Mouse (Mus musculus) forebrain, embryonic 10.5 days (tissue): Measurements from ENCODE around the gene Fgl2. TPM values are rescaled to one million over a fixed set of nuclear protein-coding genes. Genes with fewer than 3 reads are reported as not detected.
A peak's percentile ranks its signal among the peaks of the same experiment; 100 is the strongest.
"Not testable (repeated sequence)": the region's sequence is repeated elsewhere in the genome, so short reads cannot be mapped to it uniquely, and the experiment has no call there.

Source experiments
- DNase-seq: peaks from one replicate; pipeline ENCODE4 v3.0.0-alpha.2; 2017; ENCODE audit warnings: low spot score; ENCODE audit errors: extremely low spot score
- H3K27ac ChIP-seq: fragments of 300-500 bp; sonication (generic); 2 replicates; pipeline ENCODE4 v1.5.1; 2016; ENCODE audit warnings: mild to moderate bottlenecking
- H3K27me3 ChIP-seq: fragments of 300-500 bp; sonication (generic); 2 replicates; pipeline ENCODE4 v1.6.1; 2016; ENCODE audit warnings: mild to moderate bottlenecking; ENCODE audit not compliant: poor library complexity, severe bottlenecking
- H3K36me3 ChIP-seq: fragments of 300-500 bp; sonication (generic); replicated peaks from 2 replicates; pipeline ENCODE4 v1.6.1; 2016; ENCODE audit warnings: mild to moderate bottlenecking, moderate library complexity
- H3K4me1 ChIP-seq: fragments of 300-500 bp; sonication (generic); 2 replicates; pipeline ENCODE4 v1.6.1; 2016
- H3K4me3 ChIP-seq: fragments of 300-500 bp; sonication (generic); 2 replicates; pipeline ENCODE4 v1.5.1; 2016; ENCODE audit warnings: mild to moderate bottlenecking, moderate library complexity
- H3K9me3 ChIP-seq: fragments of 300-500 bp; sonication (generic); 2 replicates; pipeline ENCODE4 v1.6.1; 2016; ENCODE audit warnings: mild to moderate bottlenecking, moderate library complexity
- WGBS: fragments of 180-500 bp; shearing (Covaris S2); methylation state at CpG from one replicate; pipeline ENCODE4 v1.1.7; 2016; 5-methylcytosine and 5-hydroxymethylcytosine counted together
- polyA plus RNA-seq: library from polyadenylated mRNA; unstranded; fragments of >200 nt; fragmentation: Nextera tagmentation; extraction: Ambion mirVana; gene quantifications from 2 replicates; pipeline ENCODE4 v1.2.1, GENCODE M21; 2016

The Fgl2 gene
- 0.98 and 1.1 TPM in 2 replicates for polyA plus RNA-seq

- Histone ChIP-seq H3K27ac (peak within 1 kb of the TSS; percentile 85), H3K4me1 (peaks cover 26% of the 10 kb centered on the region), H3K27me3 (peaks cover 17% of the 10 kb centered on the region), H3K4me3 (peak within 1 kb of the TSS; percentile 66), H3K36me3 (no peaks in the 10 kb centered on the region), H3K9me3 (no peaks in the 10 kb centered on the region)
- DNase-seq = peak; percentile 67
- 5% methylated on average over 31 of the region's 31 CpGs for WGBS
Observed at GRCm38 (mm10) chr5:21372493-21373179, at the start of gene Fgl2. Fgl2 (plus strand) TSS chr5:21372642.

DNA sequence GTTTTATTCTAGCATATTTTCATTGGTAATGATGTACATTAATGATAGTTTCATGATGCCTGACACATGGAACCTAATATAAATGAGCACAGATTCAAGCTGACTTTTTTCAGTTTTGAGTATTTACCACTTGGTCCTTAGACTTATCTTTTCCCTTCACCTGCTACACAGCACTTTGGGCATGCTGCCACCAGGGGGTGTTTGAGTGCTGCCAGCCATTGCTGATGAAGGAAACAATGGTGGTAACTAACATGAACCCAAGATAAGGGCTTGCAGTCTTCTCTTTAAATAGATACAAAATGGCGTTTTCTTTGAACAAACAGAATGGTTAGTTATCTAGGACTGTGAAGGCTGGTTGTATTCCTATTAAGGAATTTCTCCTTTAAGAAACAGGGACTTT, 45.9 kb upstream of the Fgl2 start:
- H3K27me3 ChIP-seq = no peaks in the 10 kb centered on the region
- H3K4me1 ChIP-seq = peaks cover 15% of the 10 kb centered on the region
- H3K9me3 ChIP-seq = no peaks in the 10 kb centered on the region
- WGBS = 38% methylated on average over 1 of the region's 1 CpGs
- H3K4me3 ChIP-seq = no peak overlapping the region
- no peaks in the 10 kb centered on the region for H3K36me3 ChIP-seq
- H3K27ac ChIP-seq = no peak overlapping the region
- DNase-seq = peak; percentile 56

GRCm38 (mm10) chr5:21328560-21328959, 43.9 kb upstream of the Fgl2 start:
- no peaks in the 10 kb centered on the region for H3K36me3 ChIP-seq
- no peak overlapping the region for H3K27ac ChIP-seq
- 72% methylated on average over 1 of the region's 1 CpGs for WGBS
- no peaks in the 10 kb centered on the region for H3K27me3 ChIP-seq
- no peak overlapping the region for H3K4me3 ChIP-seq
- H3K9me3 ChIP-seq = no peaks in the 10 kb centered on the region
- peaks cover 15% of the 10 kb centered on the region for H3K4me1 ChIP-seq
- DNase-seq = no peak

DNA sequence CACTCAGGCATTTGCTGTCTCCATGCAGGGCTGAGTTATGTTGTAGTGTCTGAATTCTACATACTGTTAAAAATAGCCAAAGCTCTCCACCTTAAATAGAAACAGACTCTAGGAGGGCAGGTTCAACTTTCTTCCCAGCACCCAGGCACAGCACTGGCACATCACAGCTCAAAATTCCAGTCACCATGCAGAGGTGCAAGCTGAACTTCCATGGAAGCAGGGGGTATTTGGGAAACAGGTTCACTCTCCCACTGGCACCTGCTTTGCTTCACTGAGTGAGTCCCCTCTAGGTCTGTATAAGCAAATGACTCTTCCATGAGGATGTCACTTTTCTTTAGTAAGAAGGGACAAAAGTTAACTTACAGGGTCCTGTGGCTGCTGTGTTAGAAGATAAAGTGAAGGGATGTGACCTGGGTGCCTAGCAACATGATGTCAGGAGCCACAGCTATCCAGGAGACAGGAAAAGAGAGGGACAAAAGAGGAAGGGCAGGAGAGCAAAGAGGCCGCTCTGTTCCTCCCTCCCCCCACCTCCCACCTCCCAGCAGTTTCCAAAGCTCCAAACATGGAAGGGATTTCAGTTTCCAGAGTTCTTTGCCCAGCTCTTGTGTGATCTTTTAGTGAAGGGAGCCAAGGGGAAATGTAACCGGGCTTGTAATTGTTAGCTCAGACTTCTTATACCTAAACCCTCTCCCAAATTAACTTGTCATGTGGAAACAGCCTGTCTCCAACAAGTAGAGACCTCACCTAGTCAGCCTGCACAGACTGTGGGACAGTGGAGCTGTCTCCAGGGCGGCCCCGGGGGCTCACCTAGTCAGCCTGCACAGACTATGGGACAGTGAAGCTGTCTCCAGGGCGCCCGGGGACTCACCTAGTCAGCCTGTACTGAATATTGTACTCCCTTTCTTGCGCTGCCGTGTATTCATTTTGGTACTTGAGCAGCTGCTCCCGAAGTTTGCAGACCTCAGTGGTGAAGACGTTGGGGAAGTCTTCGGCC, 42.5 kb upstream of the Fgl2 start:
- 44% methylated on average over 11 of the region's 11 CpGs for WGBS
- H3K27me3 ChIP-seq = no peaks in the 10 kb centered on the region
- H3K36me3 ChIP-seq = no peaks in the 10 kb centered on the region
- DNase-seq = no peak
- peak overlapping the region; percentile 57; the same call in 1 of the 2 replicates for H3K27ac ChIP-seq
- H3K4me3 ChIP-seq = no peak overlapping the region
- H3K4me1 ChIP-seq = peaks cover 15% of the 10 kb centered on the region
- H3K9me3 ChIP-seq = peaks cover 3% of the 10 kb centered on the region; the same call in 1 of the 2 replicates

DNA sequence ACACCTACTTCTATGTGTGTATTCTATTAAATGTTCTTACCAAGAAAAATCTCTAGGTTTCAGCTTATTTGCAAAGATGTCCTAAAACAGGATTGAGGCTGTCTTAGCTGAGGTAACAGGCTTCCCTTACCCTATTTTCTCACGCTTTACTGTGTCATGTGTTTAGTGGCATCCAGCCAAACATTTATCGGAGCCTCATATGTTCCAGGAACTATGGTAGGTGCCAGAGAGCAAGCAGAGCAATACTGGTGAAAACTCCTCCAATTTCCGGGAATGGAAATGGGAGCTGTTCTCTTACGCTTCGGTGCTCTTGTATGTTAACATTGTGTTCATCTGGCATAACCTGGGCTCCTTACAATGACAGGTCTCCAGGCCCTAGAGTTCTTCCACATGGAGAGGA, 40.8 kb upstream of the Fgl2 start:
- Histone ChIP-seq H3K9me3 (peaks cover 4% of the 10 kb centered on the region; the same call in 1 of the 2 replicates), H3K4me1 (peaks cover 15% of the 10 kb centered on the region), H3K27me3 (no peaks in the 10 kb centered on the region), H3K36me3 (no peaks in the 10 kb centered on the region), H3K27ac (no peak overlapping the region), H3K4me3 (no peak overlapping the region)
- 92% methylated on average over 5 of the region's 5 CpGs for WGBS
- DNase-seq = no peak

DNA sequence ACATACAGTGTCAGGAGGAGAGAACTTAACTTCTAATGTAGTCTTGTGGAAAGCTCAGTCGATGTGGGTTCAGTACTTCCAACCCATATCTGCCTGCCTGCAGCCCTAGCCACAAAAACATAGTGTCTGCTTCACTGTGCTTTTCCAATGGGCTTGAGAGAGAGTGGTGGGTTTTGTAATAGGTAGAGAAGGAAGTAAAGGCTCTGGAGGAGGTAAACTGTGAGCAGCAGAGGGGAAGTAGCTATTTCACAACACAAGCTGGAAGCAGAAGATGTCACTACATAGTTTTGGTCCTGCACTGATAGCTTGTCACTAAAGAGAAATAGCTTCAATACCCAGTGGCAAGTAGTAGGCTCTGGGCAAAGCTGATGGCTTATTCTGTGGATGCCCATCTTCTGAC, 40.3 kb upstream of the Fgl2 start:
- 84% methylated on average over 1 of the region's 1 CpGs for WGBS
- no peak overlapping the region for H3K4me3 ChIP-seq
- no peak for DNase-seq
- H3K36me3 ChIP-seq = no peaks in the 10 kb centered on the region
- H3K27me3 ChIP-seq = no peaks in the 10 kb centered on the region
- H3K4me1 ChIP-seq = peaks cover 15% of the 10 kb centered on the region
- peaks cover 4% of the 10 kb centered on the region; the same call in 1 of the 2 replicates for H3K9me3 ChIP-seq
- H3K27ac ChIP-seq = no peak overlapping the region

DNA sequence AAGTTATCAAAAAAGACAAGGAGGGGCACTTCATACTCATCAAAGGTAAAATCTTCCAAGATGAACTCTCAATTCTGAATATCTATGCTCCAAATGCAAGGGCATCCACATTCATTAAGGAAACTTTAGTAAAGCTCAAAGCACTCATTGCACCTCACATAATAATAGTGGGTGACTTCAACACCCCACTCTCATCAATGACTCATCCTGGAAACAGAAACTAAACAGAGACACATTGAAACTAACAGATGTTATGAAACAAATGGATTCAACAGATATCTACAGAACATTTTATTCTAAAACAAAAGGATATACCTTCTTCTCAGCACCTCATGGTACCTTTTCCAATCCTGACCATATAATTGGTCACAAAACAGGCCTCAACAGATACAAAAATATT, 30.2 kb upstream of the Fgl2 start:
- not testable (repeated sequence) for H3K9me3 ChIP-seq, DNase-seq, H3K4me1 ChIP-seq, H3K4me3 ChIP-seq, H3K27ac ChIP-seq, H3K27me3 ChIP-seq, H3K36me3 ChIP-seq

- Histone ChIP-seq H3K27ac (no peak overlapping the region), H3K9me3 (no peaks in the 10 kb centered on the region), H3K36me3 (no peaks in the 10 kb centered on the region), H3K4me1 (peaks cover under 1% of the 10 kb centered on the region), H3K27me3 (no peaks in the 10 kb centered on the region), H3K4me3 (no peak overlapping the region)
- no peak for DNase-seq
- 93% methylated on average over 7 of the region's 7 CpGs for WGBS
Observed at GRCm38 (mm10) chr5:21348366-21348765, 24.1 kb upstream of the Fgl2 start.

DNA sequence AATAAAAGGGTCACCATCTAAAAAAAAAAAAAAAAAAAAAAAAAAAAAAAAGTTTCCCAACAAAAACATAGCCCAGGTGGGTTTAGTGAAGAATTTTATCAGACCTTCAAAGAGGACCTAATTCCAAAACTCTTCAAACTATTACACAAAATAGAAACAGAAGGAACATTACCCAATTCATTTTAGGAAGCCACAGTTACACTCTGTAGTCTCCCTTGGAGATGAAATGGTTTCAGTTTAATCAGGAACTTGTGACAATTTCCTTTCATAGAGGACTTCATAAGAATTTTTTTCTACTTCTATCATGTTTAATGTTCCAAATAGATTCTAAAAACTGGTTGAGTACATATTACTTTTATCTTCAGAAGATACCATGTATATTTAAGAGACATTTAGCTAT, 20.8 kb upstream of the Fgl2 start:
- no peaks in the 10 kb centered on the region for H3K9me3 ChIP-seq
- H3K27ac ChIP-seq = no peak overlapping the region
- H3K4me3 ChIP-seq = no peak overlapping the region
- peaks cover 17% of the 10 kb centered on the region for H3K4me1 ChIP-seq
- H3K36me3 ChIP-seq = no peaks in the 10 kb centered on the region
- DNase-seq = no peak
- no peaks in the 10 kb centered on the region for H3K27me3 ChIP-seq

- no peaks in the 10 kb centered on the region for H3K27me3 ChIP-seq
- H3K4me1 ChIP-seq = peaks cover 14% of the 10 kb centered on the region
- H3K36me3 ChIP-seq = no peaks in the 10 kb centered on the region
- WGBS = 87% methylated on average over 3 of the region's 3 CpGs
- H3K9me3 ChIP-seq = no peaks in the 10 kb centered on the region
- H3K4me3 ChIP-seq = no peak overlapping the region
- DNase-seq = no peak
- no peak overlapping the region for H3K27ac ChIP-seq
Observed at GRCm38 (mm10) chr5:21358648-21359047, 13.8 kb upstream of the Fgl2 start.

DNA sequence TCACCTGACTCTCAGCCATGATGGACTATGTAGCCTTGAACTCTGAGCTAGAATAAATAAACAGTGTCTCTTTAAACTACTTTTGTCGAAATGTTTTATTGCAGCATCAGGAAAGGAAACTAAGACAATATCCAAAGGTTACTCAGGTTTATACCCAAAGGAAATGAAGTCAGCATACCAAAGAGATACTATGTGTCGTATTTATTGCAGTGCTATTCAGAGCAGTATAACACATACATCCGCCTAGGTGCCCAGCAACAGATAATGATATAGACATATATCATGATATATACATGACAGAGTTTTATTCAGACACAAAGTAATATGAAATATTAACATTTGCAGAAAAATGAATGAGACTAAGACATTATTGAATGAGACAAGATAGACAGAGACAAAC, 9.1 kb upstream of the Fgl2 start:
- DNase-seq = no peak
- peaks cover 12% of the 10 kb centered on the region for H3K4me1 ChIP-seq
- no peaks in the 10 kb centered on the region for H3K27me3 ChIP-seq
- no peak overlapping the region for H3K27ac ChIP-seq
- H3K9me3 ChIP-seq = no peaks in the 10 kb centered on the region
- H3K36me3 ChIP-seq = no peaks in the 10 kb centered on the region
- no peak overlapping the region for H3K4me3 ChIP-seq
- WGBS = 84% methylated on average over 3 of the region's 3 CpGs

DNA sequence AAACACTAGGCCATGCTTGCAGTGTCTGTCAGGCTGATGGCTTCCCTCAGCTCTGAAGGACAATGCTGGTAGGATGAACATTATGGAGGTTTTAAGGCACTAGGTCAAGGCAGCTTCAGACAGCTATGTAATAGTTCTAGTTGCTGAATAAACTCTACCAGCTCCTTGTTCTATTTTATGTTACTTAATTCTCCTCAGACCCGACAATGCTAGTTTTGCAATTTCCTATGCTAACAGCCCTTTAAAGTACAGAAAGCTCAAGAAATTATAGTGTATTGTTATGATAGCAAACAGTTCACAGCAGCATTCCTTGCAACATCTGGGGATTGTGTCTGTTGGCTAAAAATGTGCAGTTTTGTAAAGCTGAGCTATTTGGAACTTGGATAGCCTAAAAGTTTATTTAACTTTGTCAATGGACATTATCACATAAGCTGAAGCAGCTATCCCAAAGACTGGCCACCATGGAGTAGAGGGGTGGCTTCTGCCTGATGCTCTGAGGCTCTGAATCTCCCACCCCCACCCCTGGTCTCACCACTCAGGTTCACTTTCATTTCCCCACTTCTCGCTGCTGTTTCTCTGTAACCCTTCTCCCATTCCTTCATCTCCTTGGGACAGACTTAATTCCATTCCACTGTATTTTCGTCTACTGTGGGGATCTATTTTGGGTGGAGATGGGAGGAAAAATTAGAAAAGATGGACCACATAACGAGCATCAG, 5.9 kb upstream of the Fgl2 start:
- H3K27ac ChIP-seq = no peak overlapping the region
- H3K27me3 ChIP-seq = no peaks in the 10 kb centered on the region; the same call in 1 of the 2 replicates
- 64% methylated on average over 4 of the region's 4 CpGs for WGBS
- no peaks in the 10 kb centered on the region for H3K9me3 ChIP-seq
- no peak for DNase-seq
- H3K4me1 ChIP-seq = peaks cover 14% of the 10 kb centered on the region
- H3K4me3 ChIP-seq = no peak overlapping the region
- no peaks in the 10 kb centered on the region for H3K36me3 ChIP-seq
